Mouse (Mus musculus) C2C12 (cell line): ENCODE results near the gene Zfp800.

ENCODE experiments used
- CEBPB ChIP-seq: IDR thresholded peaks from one replicate; pipeline ENCODE4 v1.6.1; 2011; ENCODE audit warnings: low read depth, mild to moderate bottlenecking, control low read depth, moderate library complexity
- CTCF ChIP-seq: IDR thresholded peaks from one replicate; pipeline ENCODE4 v1.5.1; 2011; ENCODE audit not compliant: control insufficient read depth, insufficient read depth, insufficient read length
- MAX ChIP-seq: IDR thresholded peaks from one replicate; pipeline ENCODE4 v1.6.1; 2011; ENCODE audit warnings: mild to moderate bottlenecking, control low read depth
- MYOD1 ChIP-seq: IDR thresholded peaks from one replicate; pipeline ENCODE4 v1.6.1; 2011; ENCODE audit warnings: low read depth; ENCODE audit not compliant: control insufficient read depth, insufficient read length
- MYOG ChIP-seq: IDR thresholded peaks from one replicate; pipeline ENCODE4 v1.6.1; 2011; ENCODE audit not compliant: control insufficient read depth, insufficient read length; ENCODE audit errors: extremely low read depth
- USF1 ChIP-seq: IDR thresholded peaks from one replicate; pipeline ENCODE4 v1.6.1; 2011; ENCODE audit warnings: low read depth, mild to moderate bottlenecking, control low read depth, moderate library complexity

DNA sequence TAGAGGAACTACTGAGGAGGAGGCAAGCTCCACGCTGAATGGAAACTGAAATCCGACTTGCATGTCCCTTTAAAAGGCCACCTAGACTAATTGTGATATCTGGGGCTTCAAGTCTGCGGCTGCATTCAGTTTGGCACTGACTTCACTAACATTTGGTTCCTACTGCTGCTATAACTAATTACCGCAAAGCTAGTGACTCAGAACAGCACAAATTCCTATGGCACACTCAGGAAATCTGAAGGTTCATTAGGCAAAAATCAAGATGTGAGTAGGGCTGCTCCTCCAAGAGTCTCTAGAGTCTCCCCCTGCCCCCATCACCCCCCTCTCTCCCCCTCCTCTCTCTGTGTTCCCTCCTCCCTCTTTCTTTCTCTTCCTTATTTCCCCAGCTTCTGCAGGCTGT, 194.4 kb downstream of the Zfp800 start:
- TF ChIP-seq CTCF (no peak), USF1 (no peak), CEBPB (no peak), MYOG (no peak), MAX (no peak), MYOD1 (no peak)
